Mouse (Mus musculus) E14TG2a.4 (cell line): Measurements from ENCODE around the gene Txndc2.

ENCODE experiments used
- H3K27me3 ChIP-seq: 2 replicates; pipeline ENCODE4 v1.6.1; 2014; ENCODE audit warnings: low read length, control low read depth; ENCODE audit not compliant: insufficient read depth
- H3K36me3 ChIP-seq: 2 replicates; pipeline ENCODE4 v1.6.1; 2014; ENCODE audit warnings: low read length, control low read depth; ENCODE audit not compliant: insufficient read depth
- H3K4me1 ChIP-seq: replicated peaks from 2 replicates; pipeline ENCODE4 v1.6.1; 2014; ENCODE audit warnings: low read depth, low read length, control low read depth
- H3K4me3 ChIP-seq: replicated peaks from 2 replicates; pipeline ENCODE4 v1.5.1; 2014; ENCODE audit warnings: mild to moderate bottlenecking, low read length
- H3K9me3 ChIP-seq: 2 replicates; pipeline ENCODE4 v1.6.1; 2014; ENCODE audit warnings: low read length, control low read depth
- CTCF ChIP-seq: conservative IDR thresholded peaks from 2 replicates; pipeline ENCODE4 v1.5.1; 2014; ENCODE audit warnings: low read length
- NANOG ChIP-seq: IDR thresholded peaks from 2 replicates; pipeline ENCODE4 v1.6.1; 2014; ENCODE audit warnings: borderline replicate concordance, low read length, mixed read lengths
- POU5F1 ChIP-seq: IDR thresholded peaks from 2 replicates; pipeline ENCODE4 v1.6.1; 2014; ENCODE audit warnings: low read length, borderline replicate concordance

Gene Txndc2

GRCm38 (mm10) chr17:65676536-65676935 is 34.6 kb upstream of the Txndc2 start:
- no peak for TF ChIP-seq CTCF
- no peak for TF ChIP-seq NANOG
- TF ChIP-seq POU5F1, result no peak
- H3K36me3 ChIP-seq, result no peaks in the 10 kb centered on the region
- H3K27me3 ChIP-seq, result no peaks in the 10 kb centered on the region
- H3K4me3 ChIP-seq, result no peak overlapping the region
- H3K9me3 ChIP-seq, result no peaks in the 10 kb centered on the region
- peaks cover 17% of the 10 kb centered on the region for H3K4me1 ChIP-seq

DNA sequence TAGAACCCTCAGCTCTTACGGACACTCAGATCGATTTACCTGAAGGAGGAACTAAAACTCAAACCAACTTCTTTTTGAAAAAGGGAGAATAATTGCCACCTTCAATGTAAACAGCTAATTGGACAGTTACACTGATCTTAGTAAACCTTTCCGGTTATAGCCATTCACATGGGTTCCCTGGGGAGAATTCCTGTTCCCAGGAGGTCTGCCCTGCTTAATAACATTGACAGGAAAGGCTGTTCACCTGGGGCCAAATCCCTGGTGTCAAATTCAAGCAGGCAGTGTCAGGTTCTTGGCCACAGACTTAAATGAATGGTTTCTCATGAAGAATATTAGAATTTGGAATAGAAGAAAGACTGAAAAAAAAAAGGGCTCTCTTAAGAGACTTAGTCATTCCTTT is 34.0 kb upstream of the Txndc2 start:
- H3K9me3 ChIP-seq, result 0 out of 2 replicates have a peak, but pooled peaks cover 4% of the 10 kb centered on the region
- TF ChIP-seq CTCF (no peak), POU5F1 (no peak), NANOG (no peak)
- peaks cover 13% of the 10 kb centered on the region for H3K4me1 ChIP-seq
- H3K27me3 ChIP-seq, result no peaks in the 10 kb centered on the region
- H3K36me3 ChIP-seq, result no peaks in the 10 kb centered on the region
- H3K4me3 ChIP-seq, result no peak overlapping the region

DNA sequence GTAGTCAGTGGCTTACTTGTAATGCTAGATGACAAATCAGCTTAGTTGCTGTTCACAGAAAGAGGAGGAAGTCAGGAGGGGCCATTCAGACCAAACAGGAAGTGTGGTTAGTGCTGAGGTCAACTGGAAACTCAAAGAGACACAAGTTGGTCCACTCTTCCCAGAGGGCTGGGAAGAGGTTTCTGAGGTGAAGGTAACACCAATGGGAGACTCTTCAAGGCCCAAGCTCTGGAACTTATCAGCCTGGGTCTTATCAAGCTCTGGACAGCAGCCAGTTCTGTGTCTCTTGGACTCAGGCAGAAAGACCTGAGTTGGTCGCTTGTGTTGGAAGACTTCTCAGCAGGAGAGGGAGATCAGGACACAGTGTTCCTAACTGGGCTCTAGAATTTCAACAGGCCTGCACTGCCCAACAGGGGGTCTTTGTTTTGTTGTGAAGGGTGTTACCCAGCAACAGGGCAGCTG is 32.8 kb upstream of the Txndc2 start:
- H3K4me3 ChIP-seq, result no peak overlapping the region
- 0 out of 2 replicates have a peak, but pooled peaks cover 4% of the 10 kb centered on the region for H3K9me3 ChIP-seq
- H3K4me1 ChIP-seq, result peaks cover 11% of the 10 kb centered on the region
- H3K27me3 ChIP-seq, result no peaks in the 10 kb centered on the region
- H3K36me3 ChIP-seq, result no peaks in the 10 kb centered on the region
- no peak for TF ChIP-seq NANOG
- TF ChIP-seq CTCF, result no peak
- no peak for TF ChIP-seq POU5F1

DNA sequence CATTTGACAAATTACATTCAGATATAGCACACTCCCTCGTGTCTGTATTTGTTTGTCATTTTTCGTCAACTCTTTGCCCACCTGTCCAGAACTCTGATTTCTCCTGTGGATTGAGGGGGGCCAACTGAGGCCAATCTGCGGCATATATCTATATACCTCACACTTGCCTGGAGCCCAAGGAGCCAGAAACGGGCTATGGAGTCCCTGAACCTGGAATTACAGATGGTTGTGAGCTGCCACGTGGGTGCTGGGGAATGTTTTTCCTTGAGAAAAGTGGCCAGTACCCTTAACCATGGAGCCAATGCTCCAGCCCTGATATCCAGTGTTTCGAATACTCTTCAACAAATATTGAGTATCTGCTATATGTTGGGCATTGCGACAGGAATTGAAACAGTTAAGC is 31.0 kb upstream of the Txndc2 start:
- no peak for TF ChIP-seq NANOG
- 0 out of 2 replicates have a peak, but pooled peaks cover 4% of the 10 kb centered on the region for H3K9me3 ChIP-seq
- H3K27me3 ChIP-seq, result no peaks in the 10 kb centered on the region
- H3K4me1 ChIP-seq, result peaks cover 11% of the 10 kb centered on the region
- no peaks in the 10 kb centered on the region for H3K36me3 ChIP-seq
- H3K4me3 ChIP-seq, result no peak overlapping the region

- no peaks in the 10 kb centered on the region for H3K36me3 ChIP-seq
- 0 out of 2 replicates have a peak, but pooled peaks cover 4% of the 10 kb centered on the region for H3K9me3 ChIP-seq
- H3K27me3 ChIP-seq, result no peaks in the 10 kb centered on the region
- TF ChIP-seq NANOG, result no peak
- TF ChIP-seq POU5F1, result no peak
- TF ChIP-seq CTCF, result no peak
- no peak overlapping the region for H3K4me3 ChIP-seq
- peaks cover 20% of the 10 kb centered on the region for H3K4me1 ChIP-seq
Measured at GRCm38 (mm10) chr17:65669061-65669460, 27.1 kb upstream of the Txndc2 start.

DNA sequence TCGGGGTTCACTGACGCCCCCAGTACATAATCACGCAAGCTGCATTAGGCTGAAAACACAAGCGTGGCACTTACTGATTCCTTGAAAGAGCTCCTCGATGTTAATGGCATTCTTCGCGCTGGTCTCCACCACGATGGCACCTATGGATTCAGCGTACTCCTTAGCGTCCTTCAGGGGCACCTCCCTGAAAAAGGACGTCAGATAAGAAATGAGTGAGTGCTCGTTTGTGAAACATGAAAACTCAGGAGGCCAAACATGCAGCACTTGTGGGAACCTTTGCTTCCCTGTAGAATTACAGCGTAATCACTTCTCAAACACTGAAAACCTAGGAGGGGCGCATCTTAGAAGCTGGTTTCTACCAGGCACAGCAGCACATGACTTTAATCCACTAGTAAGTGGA is 25.8 kb upstream of the Txndc2 start:
- TF ChIP-seq CTCF, result no peak
- no peak for TF ChIP-seq NANOG
- no peak for TF ChIP-seq POU5F1
- Histone ChIP-seq H3K27me3 (no peaks in the 10 kb centered on the region), H3K4me3 (no peak overlapping the region), H3K4me1 (peaks cover 31% of the 10 kb centered on the region), H3K36me3 (no peaks in the 10 kb centered on the region), H3K9me3 (0 out of 2 replicates have a peak, but pooled peaks cover 4% of the 10 kb centered on the region)

GRCm38 (mm10) chr17:65666388-65667161 is 24.6 kb upstream of the Txndc2 start:
- Histone ChIP-seq H3K36me3 (no peaks in the 10 kb centered on the region), H3K9me3 (0 out of 2 replicates have a peak, but pooled peaks cover 4% of the 10 kb centered on the region), H3K4me1 (peaks cover 36% of the 10 kb centered on the region), H3K27me3 (no peaks in the 10 kb centered on the region), H3K4me3 (no peak overlapping the region)
- no peak for TF ChIP-seq CTCF
- no peak for TF ChIP-seq NANOG
- TF ChIP-seq POU5F1, result no peak

GRCm38 (mm10) chr17:65665786-65666387 is 23.9 kb upstream of the Txndc2 start:
- Histone ChIP-seq H3K9me3 (no peaks in the 10 kb centered on the region), H3K36me3 (no peaks in the 10 kb centered on the region), H3K4me3 (no peak overlapping the region), H3K4me1 (peaks cover 36% of the 10 kb centered on the region), H3K27me3 (no peaks in the 10 kb centered on the region)
- no peak for TF ChIP-seq CTCF
- no peak for TF ChIP-seq POU5F1
- no peak for TF ChIP-seq NANOG
